Mouse (Mus musculus): ENCODE measurements around the gene Birc3. TPM values are rescaled to one million over a fixed set of nuclear protein-coding genes. Genes with fewer than 3 reads are reported as not detected.
"Not testable (repeated sequence)": the region's sequence is repeated elsewhere in the genome, so short reads cannot be mapped to it uniquely, and the experiment has no call there.

Birc3 gene
- polyA plus RNA-seq, 1 experiment from 2014 or later, result 7.8 TPM

- Histone ChIP-seq H3K9ac (replicated peaks) (no peak overlapping the region), H3K9me3 (ENCODE audit: low read length) (no peaks in the 10 kb centered on the region), H3K27me3 (ENCODE audit: insufficient read depth, low read length) (no peaks in the 10 kb centered on the region), H3K36me3 (replicated peaks; ENCODE audit: insufficient read depth, low read length) (peaks cover 34% of the 10 kb centered on the region), H3K4me1 (ENCODE audit: insufficient read depth) (no peaks in the 10 kb centered on the region), H3K4me3 (ENCODE audit: low read depth, low read length) (no peak overlapping the region), H3K4me2 (ENCODE audit: low read depth, low read length) (no peak overlapping the region), H3K27ac (ENCODE audit: low read depth) (no peak overlapping the region)
- DNase-seq (peak; percentile 35), ATAC-seq (no peak)
- TF ChIP-seq CTCF (IDR thresholded peaks at IDR 0.05; ENCODE audit: low read depth) (peak; percentile 76), EP300 (IDR thresholded peaks at IDR 0.05; ENCODE audit: low read depth) (no peak)
- WGBS (ENCODE audit: insufficient replicate concordance), result 74% methylated on average over 1 of the region's 1 CpGs
These were observed 17.6 kb downstream of the Birc3 start for GRCm38 (mm10) chr9:7855374-7855773.

GRCm38 (mm10) chr9:7854196-7854595 lies 18.8 kb downstream of the Birc3 start:
- not testable (repeated sequence) for H3K9ac ChIP-seq (replicated peaks); H3K27me3 ChIP-seq (ENCODE audit: insufficient read depth, low read length); ATAC-seq; H3K27ac ChIP-seq (ENCODE audit: low read depth); H3K4me1 ChIP-seq (ENCODE audit: insufficient read depth); DNase-seq; H3K9me3 ChIP-seq (ENCODE audit: low read length); H3K4me3 ChIP-seq (ENCODE audit: low read depth, low read length); H3K4me2 ChIP-seq (ENCODE audit: low read depth, low read length)
- WGBS (ENCODE audit: insufficient replicate concordance), result 87% methylated on average over 14 of the region's 14 CpGs
- H3K36me3 ChIP-seq (replicated peaks; ENCODE audit: insufficient read depth, low read length), result peaks cover 32% of the 10 kb centered on the region

GRCm38 (mm10) chr9:7852346-7853230 lies 20.4 kb downstream of the Birc3 start:
- Histone ChIP-seq H3K4me2 (ENCODE audit: low read depth, low read length) (no peak overlapping the region), H3K27ac (ENCODE audit: low read depth) (no peak overlapping the region), H3K27me3 (ENCODE audit: insufficient read depth, low read length) (no peaks in the 10 kb centered on the region), H3K4me1 (ENCODE audit: insufficient read depth) (no peaks in the 10 kb centered on the region), H3K9ac (replicated peaks) (no peak overlapping the region), H3K36me3 (replicated peaks; ENCODE audit: insufficient read depth, low read length) (peaks cover 43% of the 10 kb centered on the region), H3K9me3 (ENCODE audit: low read length) (no peaks in the 10 kb centered on the region), H3K4me3 (ENCODE audit: low read depth, low read length) (no peak overlapping the region)
- no peak for TF ChIP-seq CTCF (IDR thresholded peaks at IDR 0.05; ENCODE audit: low read depth)
- TF ChIP-seq EP300 (IDR thresholded peaks at IDR 0.05; ENCODE audit: low read depth), result no peak
- WGBS (ENCODE audit: insufficient replicate concordance), result 63% methylated on average over 4 of the region's 4 CpGs
- DNase-seq (no peak), ATAC-seq (no peak)

- WGBS (ENCODE audit: insufficient replicate concordance), result 88% methylated on average over 8 of the region's 8 CpGs
- TF ChIP-seq CTCF (IDR thresholded peaks at IDR 0.05; ENCODE audit: low read depth) (no peak), EP300 (IDR thresholded peaks at IDR 0.05; ENCODE audit: low read depth) (no peak)
These were observed 21.1 kb downstream of the Birc3 start for GRCm38 (mm10) chr9:7851841-7852240.

GRCm38 (mm10) chr9:7848191-7848590 lies 24.8 kb downstream of the Birc3 start:
- H3K27ac ChIP-seq (ENCODE audit: low read depth), result no peak overlapping the region
- H3K4me3 ChIP-seq (ENCODE audit: low read depth, low read length), result no peak overlapping the region
- WGBS (ENCODE audit: insufficient replicate concordance), result 88% methylated on average over 18 of the region's 18 CpGs
- no peak for ATAC-seq
- TF ChIP-seq CTCF (IDR thresholded peaks at IDR 0.05; ENCODE audit: low read depth) (no peak), EP300 (IDR thresholded peaks at IDR 0.05; ENCODE audit: low read depth) (no peak)
- no peaks in the 10 kb centered on the region for H3K27me3 ChIP-seq (ENCODE audit: insufficient read depth, low read length)
- no peaks in the 10 kb centered on the region for H3K9me3 ChIP-seq (ENCODE audit: low read length)
- H3K4me1 ChIP-seq (ENCODE audit: insufficient read depth), result peaks cover 5% of the 10 kb centered on the region; the same call in 1 of the 2 replicates
- H3K4me2 ChIP-seq (ENCODE audit: low read depth, low read length), result no peak overlapping the region
- no peak overlapping the region for H3K9ac ChIP-seq (replicated peaks)
- no peak for DNase-seq
- peaks cover 30% of the 10 kb centered on the region for H3K36me3 ChIP-seq (replicated peaks; ENCODE audit: insufficient read depth, low read length)

More at GRCm38 (mm10) chr9:7851841-7852240, 21.1 kb downstream of the Birc3 start:
- Histone ChIP-seq H3K4me1 (ENCODE audit: insufficient read depth) (no peaks in the 10 kb centered on the region), H3K4me3 (ENCODE audit: low read depth, low read length) (no peak overlapping the region), H3K9ac (replicated peaks) (no peak overlapping the region), H3K27me3 (ENCODE audit: insufficient read depth, low read length) (no peaks in the 10 kb centered on the region), H3K9me3 (ENCODE audit: low read length) (no peaks in the 10 kb centered on the region), H3K36me3 (replicated peaks; ENCODE audit: insufficient read depth, low read length) (peaks cover 39% of the 10 kb centered on the region), H3K4me2 (ENCODE audit: low read depth, low read length) (no peak overlapping the region), H3K27ac (ENCODE audit: low read depth) (no peak overlapping the region)
- no peak for ATAC-seq
- DNase-seq, result no peak

GRCm38 (mm10) chr9:7846667-7847199 lies 26.3 kb downstream of the Birc3 start:
- Histone ChIP-seq H3K36me3 (replicated peaks; ENCODE audit: insufficient read depth, low read length) (peaks cover 27% of the 10 kb centered on the region), H3K4me2 (ENCODE audit: low read depth, low read length) (no peak overlapping the region), H3K27me3 (ENCODE audit: insufficient read depth, low read length) (no peaks in the 10 kb centered on the region), H3K27ac (ENCODE audit: low read depth) (no peak overlapping the region), H3K9me3 (ENCODE audit: low read length) (no peaks in the 10 kb centered on the region), H3K4me1 (ENCODE audit: insufficient read depth) (peaks cover 5% of the 10 kb centered on the region; the same call in 1 of the 2 replicates), H3K9ac (replicated peaks) (no peak overlapping the region), H3K4me3 (ENCODE audit: low read depth, low read length) (no peak overlapping the region)
- TF ChIP-seq EP300 (IDR thresholded peaks at IDR 0.05; ENCODE audit: low read depth), result no peak
- no peak for TF ChIP-seq CTCF (IDR thresholded peaks at IDR 0.05; ENCODE audit: low read depth)
- ATAC-seq (no peak), DNase-seq (no peak)
- 79% methylated on average over 1 of the region's 1 CpGs for WGBS (ENCODE audit: insufficient replicate concordance)

Measured in liver, postnatal 0 days (tissue).